Mouse (Mus musculus) hindbrain, embryonic 16.5 days (tissue): Measurements from ENCODE around the gene Brd1. TPM values are rescaled to one million over a fixed set of nuclear protein-coding genes. Genes with fewer than 3 reads are reported as not detected.
"Not testable (repeated sequence)": the region's sequence is repeated elsewhere in the genome, so short reads cannot be mapped to it uniquely, and the experiment has no call there.

Experiments
- ATAC-seq: fragments of 200-750 bp; cut with Nextera tagmentation; 2 replicates; pipeline ENCODE4 v1.8.0; 2017; ENCODE audit warnings: moderate TSS enrichment, moderate library complexity
- H3K27ac ChIP-seq: fragments of 300-500 bp; sonication (generic); 2 replicates; pipeline ENCODE4 v1.5.1; 2014; ENCODE audit warnings: low read depth, mild to moderate bottlenecking, control low read depth, low read length, moderate library complexity
- H3K27me3 ChIP-seq: fragments of 300-500 bp; sonication (generic); replicated peaks from 2 replicates; pipeline ENCODE4 v1.6.1; 2014; ENCODE audit warnings: low read length; ENCODE audit not compliant: control insufficient read depth, insufficient read depth
- H3K36me3 ChIP-seq: fragments of 300-500 bp; sonication (generic); 2 replicates; pipeline ENCODE4 v1.6.1; 2014; ENCODE audit warnings: mild to moderate bottlenecking, low read length, moderate library complexity, mixed read lengths; ENCODE audit not compliant: control insufficient read depth, insufficient read depth
- H3K4me1 ChIP-seq: fragments of 300-500 bp; sonication (generic); 2 replicates; pipeline ENCODE4 v1.6.1; 2014; ENCODE audit warnings: low read depth, low read length; ENCODE audit not compliant: control insufficient read depth, insufficient read depth
- H3K4me2 ChIP-seq: fragments of 300-500 bp; sonication (generic); 2 replicates; pipeline ENCODE4 v1.6.1; 2014; ENCODE audit warnings: mild to moderate bottlenecking, low read length, control low read depth, moderate library complexity
- H3K4me3 ChIP-seq: fragments of 300-500 bp; sonication (generic); 2 replicates; pipeline ENCODE4 v1.5.1; 2014; ENCODE audit warnings: mild to moderate bottlenecking, low read length, control low read depth, moderate library complexity
- H3K9ac ChIP-seq: fragments of 300-500 bp; sonication (generic); 2 replicates; pipeline ENCODE4 v1.6.1; 2014; ENCODE audit warnings: low read depth, mild to moderate bottlenecking, control low read depth, low read length, moderate library complexity
- H3K9me3 ChIP-seq: fragments of 300-500 bp; sonication (generic); 2 replicates; pipeline ENCODE4 v1.6.1; 2014; ENCODE audit warnings: mild to moderate bottlenecking, low read length, moderate library complexity; ENCODE audit not compliant: control insufficient read depth
- WGBS: fragments of 180-500 bp; shearing (Covaris S2); extraction: QIAGEN DNeasy Blood & Tissue Kit; methylation state at CpG from one replicate; pipeline ENCODE4 v1.1.7; 2014; 5-methylcytosine and 5-hydroxymethylcytosine counted together
- polyA plus RNA-seq: library from polyadenylated mRNA; unstranded; fragments of >200 nt; fragmentation: Nextera tagmentation; extraction: Ambion mirVana; gene quantifications from 2 replicates; pipeline ENCODE4 v1.2.1, GENCODE M21; 2015

Brd1 gene
- polyA plus RNA-seq, 1 experiment from 2014 or later: 14.9 TPM

DNA sequence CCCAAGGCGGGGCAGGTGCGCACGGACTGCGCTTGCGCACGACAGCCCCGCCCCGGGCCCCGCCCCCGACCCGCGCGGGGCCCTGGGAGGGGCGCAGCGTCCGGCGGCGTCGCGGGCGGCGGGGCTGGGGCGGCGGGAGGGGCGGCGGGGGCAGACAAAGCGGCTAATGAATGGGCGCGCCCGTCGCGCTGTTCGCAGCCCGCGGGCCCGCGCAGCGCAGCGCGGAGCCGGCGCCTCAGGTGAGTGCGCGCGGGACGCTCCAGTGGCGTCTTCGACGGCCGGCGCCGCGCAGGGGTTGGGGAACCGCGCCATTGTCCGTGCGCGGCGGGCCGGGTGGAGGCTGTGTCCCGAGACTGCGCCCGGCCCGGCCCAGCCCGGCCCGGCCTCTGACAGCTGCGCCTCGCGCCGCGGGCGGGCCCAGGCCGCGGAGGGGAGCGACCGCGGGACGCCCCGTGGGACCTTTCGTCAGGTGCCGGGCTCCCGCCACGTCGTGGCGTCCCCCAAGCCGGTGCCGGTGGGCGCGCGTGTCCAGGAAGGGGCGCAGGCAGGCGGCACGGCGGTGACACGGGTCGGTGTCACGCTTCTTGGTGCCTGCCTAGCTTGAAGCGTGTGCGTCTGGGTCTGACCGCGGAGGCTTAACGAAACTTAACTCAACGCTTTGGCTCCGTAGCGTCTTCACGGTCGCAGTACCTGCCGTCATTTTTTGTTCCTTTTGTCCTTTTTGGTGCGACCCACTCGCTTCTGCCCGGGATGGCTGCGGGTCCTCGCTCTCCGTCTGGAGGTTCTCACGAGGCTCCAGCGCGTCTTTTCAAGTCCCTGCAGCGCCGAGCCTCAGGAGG, 17.8 kb upstream of the Brd1 start, which contains the start of gene Zbed4:
Gene Zbed4 (plus strand): TSS at position 97 of the 839 bp plus-strand sequence.
- WGBS: 1% methylated on average over 53 of the region's 119 CpGs
- Histone ChIP-seq H3K9ac (peak within 1 kb of the TSS; percentile 90), H3K27ac (peak within 1 kb of the TSS; percentile 90), H3K36me3 (0 out of 2 replicates have a peak, but pooled peaks cover 2% of the 10 kb centered on the region), H3K4me2 (peak within 1 kb of the TSS; percentile 78), H3K9me3 (no peaks in the 10 kb centered on the region), H3K27me3 (no peaks in the 10 kb centered on the region), H3K4me1 (peaks cover 15% of the 10 kb centered on the region), H3K4me3 (peak within 1 kb of the TSS; percentile 95)
- ATAC-seq: peak; percentile 32

DNA sequence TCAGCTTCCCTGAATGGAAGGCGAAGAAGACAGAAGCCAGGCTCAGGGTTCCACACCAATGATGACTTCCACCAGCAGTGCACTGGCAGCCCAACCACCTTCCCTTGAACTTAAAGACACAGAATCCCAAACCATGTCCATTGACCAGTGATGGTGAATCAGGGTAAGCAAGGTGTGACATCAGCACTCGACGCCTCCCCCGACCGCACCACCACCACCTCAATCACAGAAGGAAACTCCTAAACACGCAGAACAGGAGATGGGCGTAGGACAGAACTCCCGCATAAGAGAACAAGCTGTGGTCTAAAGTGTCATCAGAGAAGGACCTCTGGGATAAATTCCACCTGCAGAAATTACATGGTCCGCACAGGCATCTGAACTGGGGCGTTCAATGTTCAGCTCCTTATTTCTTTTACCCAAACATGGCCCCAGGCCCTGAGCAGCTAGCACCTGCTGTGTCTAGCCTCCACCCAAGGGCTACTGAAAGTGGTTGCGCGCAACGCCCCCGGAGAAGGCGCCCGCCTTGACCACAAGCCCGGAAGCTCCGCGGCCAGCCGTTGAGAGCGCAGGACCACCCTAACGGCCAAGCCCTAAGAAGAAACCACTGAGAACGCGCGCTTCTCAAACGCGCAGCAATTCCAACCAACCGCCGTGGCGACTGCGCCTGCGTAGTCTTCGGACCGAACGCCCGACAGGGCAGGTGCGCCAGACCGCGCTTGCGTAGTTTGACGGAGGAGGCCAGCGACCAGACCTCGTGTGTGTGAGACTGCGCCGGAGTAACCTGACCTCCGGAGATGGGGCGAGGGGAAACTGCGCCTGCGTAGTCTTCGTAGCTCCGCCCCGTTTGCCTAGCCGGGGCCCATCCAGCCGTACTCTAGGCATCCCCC, 16.9 kb upstream of the Brd1 start:
- H3K27ac ChIP-seq: peak overlapping the region; percentile 81
- ATAC-seq: peak; percentile 99
- 0 out of 2 replicates have a peak, but pooled peaks cover 2% of the 10 kb centered on the region for H3K36me3 ChIP-seq
- H3K27me3 ChIP-seq: no peaks in the 10 kb centered on the region
- peaks cover 15% of the 10 kb centered on the region for H3K4me1 ChIP-seq
- H3K9me3 ChIP-seq: no peaks in the 10 kb centered on the region
- peak overlapping the region; percentile 75 for H3K9ac ChIP-seq
- 8% methylated on average over 49 of the region's 54 CpGs for WGBS
- peak overlapping the region; percentile 95 for H3K4me3 ChIP-seq
- H3K4me2 ChIP-seq: peak overlapping the region; percentile 78

DNA sequence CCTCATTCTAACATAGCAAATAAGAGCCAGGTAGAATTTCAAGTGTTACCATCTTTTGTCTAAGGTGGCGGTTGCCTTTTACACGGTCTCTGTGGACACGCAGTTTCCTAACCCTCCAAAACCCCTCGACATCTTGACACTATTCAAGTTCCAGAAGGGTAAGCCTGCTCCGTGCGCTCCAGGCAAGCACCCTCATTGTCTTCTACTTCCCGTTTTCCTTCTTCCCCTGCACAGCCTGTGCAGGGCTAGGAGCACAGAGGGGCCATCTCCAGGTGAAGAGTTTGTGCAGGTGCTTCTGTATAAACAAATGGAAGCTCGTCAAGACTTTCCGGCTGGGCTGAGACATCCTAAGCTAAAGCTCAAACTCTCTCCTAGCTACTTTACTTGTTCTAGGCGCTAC, 16.0 kb upstream of the Brd1 start:
- no peak overlapping the region for H3K4me3 ChIP-seq
- no peak overlapping the region for H3K27ac ChIP-seq
- H3K9ac ChIP-seq: no peak overlapping the region
- H3K9me3 ChIP-seq: no peaks in the 10 kb centered on the region
- peaks cover 15% of the 10 kb centered on the region for H3K4me1 ChIP-seq
- no peak overlapping the region for H3K4me2 ChIP-seq
- ATAC-seq: no peak
- no peaks in the 10 kb centered on the region for H3K27me3 ChIP-seq
- 92% methylated on average over 10 of the region's 10 CpGs for WGBS
- H3K36me3 ChIP-seq: 0 out of 2 replicates have a peak, but pooled peaks cover 1% of the 10 kb centered on the region

GRCm38 (mm10) chr15:88749617-88750016, 15.6 kb upstream of the Brd1 start:
- not testable (repeated sequence) for H3K4me3 ChIP-seq, H3K9ac ChIP-seq, H3K27ac ChIP-seq, H3K36me3 ChIP-seq, H3K9me3 ChIP-seq, ATAC-seq, H3K4me2 ChIP-seq, H3K27me3 ChIP-seq
- peaks cover 15% of the 10 kb centered on the region for H3K4me1 ChIP-seq
- 99% methylated on average over 8 of the region's 8 CpGs for WGBS

DNA sequence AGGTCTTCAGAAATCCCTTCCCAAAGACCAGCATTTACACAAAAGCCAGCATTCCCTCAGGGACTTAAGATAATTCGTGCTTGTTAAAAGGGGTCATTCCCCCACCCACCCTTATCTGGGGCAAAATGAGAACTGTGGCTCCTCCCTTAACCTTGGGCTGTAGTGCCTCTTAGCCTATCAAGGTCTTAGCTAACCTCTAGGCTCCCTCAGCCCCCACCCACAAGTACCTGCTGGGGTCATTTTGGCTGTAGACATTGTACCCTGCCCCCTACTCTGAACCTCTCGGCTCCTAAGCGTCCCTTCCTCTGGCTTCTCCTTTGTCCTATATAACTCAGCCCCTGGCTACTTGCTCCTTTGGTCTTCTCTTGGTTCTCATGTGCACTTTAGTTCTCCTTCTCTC, 11.9 kb upstream of the Brd1 start:
- ATAC-seq: no peak
- 61% methylated on average over 3 of the region's 3 CpGs for WGBS
- no peaks in the 10 kb centered on the region for H3K27me3 ChIP-seq
- H3K4me2 ChIP-seq: no peak overlapping the region
- no peak overlapping the region for H3K9ac ChIP-seq
- H3K4me1 ChIP-seq: peaks cover 4% of the 10 kb centered on the region; the same call in 1 of the 2 replicates
- H3K4me3 ChIP-seq: no peak overlapping the region
- H3K36me3 ChIP-seq: no peaks in the 10 kb centered on the region
- no peak overlapping the region for H3K27ac ChIP-seq
- no peaks in the 10 kb centered on the region for H3K9me3 ChIP-seq

DNA sequence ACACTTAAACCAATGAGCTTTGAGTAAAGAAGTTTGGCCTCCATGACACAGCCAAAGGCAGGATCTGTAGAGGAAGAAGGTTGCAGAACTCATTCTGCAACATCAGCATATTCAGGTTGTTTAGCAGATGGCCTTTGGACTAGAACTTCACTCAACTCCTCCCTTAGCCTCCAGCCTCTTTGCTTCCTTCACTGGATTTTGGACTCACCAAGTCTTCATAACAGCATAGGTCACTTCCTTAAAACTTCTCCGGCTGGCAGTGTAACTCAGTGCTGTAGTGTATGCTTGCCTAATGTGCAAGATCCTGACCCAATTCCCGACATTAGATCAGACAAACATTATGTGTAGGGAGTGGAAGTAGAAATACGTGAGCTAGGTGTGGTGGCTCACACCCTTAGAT, 11.3 kb upstream of the Brd1 start:
- Histone ChIP-seq H3K4me1 (0 out of 2 replicates have a peak, but pooled peaks cover under 1% of the 10 kb centered on the region), H3K9me3 (no peaks in the 10 kb centered on the region), H3K27ac (no peak overlapping the region), H3K4me2 (no peak overlapping the region), H3K36me3 (no peaks in the 10 kb centered on the region), H3K27me3 (no peaks in the 10 kb centered on the region), H3K4me3 (no peak overlapping the region), H3K9ac (no peak overlapping the region)
- ATAC-seq: no peak
- 92% methylated on average over 3 of the region's 3 CpGs for WGBS

GRCm38 (mm10) chr15:88743371-88743770, 9.3 kb upstream of the Brd1 start:
- not testable (repeated sequence) for ATAC-seq, H3K27ac ChIP-seq, H3K4me2 ChIP-seq, H3K4me3 ChIP-seq, H3K27me3 ChIP-seq, H3K4me1 ChIP-seq, H3K9ac ChIP-seq, H3K9me3 ChIP-seq, H3K36me3 ChIP-seq
- 87% methylated on average over 5 of the region's 5 CpGs for WGBS

DNA sequence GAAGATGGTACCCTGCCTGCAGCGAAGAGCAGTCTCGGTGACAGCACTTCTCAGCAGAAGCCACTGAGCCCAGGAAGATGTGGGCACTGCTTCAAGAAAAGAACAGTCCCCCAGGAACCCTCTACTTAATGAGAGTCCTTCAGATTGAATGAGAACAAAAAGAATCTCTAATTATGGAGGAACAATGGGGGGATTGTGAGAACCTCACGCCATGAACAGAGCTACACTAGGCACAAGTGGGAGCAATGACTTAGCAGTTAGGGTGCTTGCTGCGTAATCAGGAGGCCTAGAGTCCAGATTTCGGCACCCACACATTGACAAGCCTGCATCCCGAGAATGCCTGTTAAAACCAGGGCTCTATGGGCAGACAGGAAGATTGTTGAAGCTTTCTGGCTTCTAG, 7.3 kb upstream of the Brd1 start:
- ATAC-seq: no peak
- H3K36me3 ChIP-seq: no peaks in the 10 kb centered on the region
- no peak overlapping the region for H3K27ac ChIP-seq
- no peak overlapping the region for H3K4me2 ChIP-seq
- no peak overlapping the region for H3K9ac ChIP-seq
- H3K9me3 ChIP-seq: no peaks in the 10 kb centered on the region
- H3K4me1 ChIP-seq: peaks cover 2% of the 10 kb centered on the region; the same call in 1 of the 2 replicates
- no peak overlapping the region for H3K4me3 ChIP-seq
- WGBS: 48% methylated on average over 6 of the region's 6 CpGs
- no peaks in the 10 kb centered on the region for H3K27me3 ChIP-seq

GRCm38 (mm10) chr15:88738466-88738865, 4.4 kb upstream of the Brd1 start:
- H3K4me1 ChIP-seq: peaks cover 2% of the 10 kb centered on the region; the same call in 1 of the 2 replicates
- no peaks in the 10 kb centered on the region for H3K9me3 ChIP-seq
- no peak overlapping the region for H3K27ac ChIP-seq
- H3K27me3 ChIP-seq: no peaks in the 10 kb centered on the region
- no peak overlapping the region for H3K4me3 ChIP-seq
- H3K9ac ChIP-seq: no peak overlapping the region
- 53% methylated on average over 2 of the region's 2 CpGs for WGBS
- H3K36me3 ChIP-seq: no peaks in the 10 kb centered on the region
- ATAC-seq: no peak
- H3K4me2 ChIP-seq: no peak overlapping the region
